Mouse (Mus musculus): ENCODE data around the gene Ggact. TPM values are rescaled to one million over a fixed set of nuclear protein-coding genes. Genes with fewer than 3 reads are reported as not detected.
A peak's percentile ranks its signal among the peaks of the same experiment; 100 is the strongest.

Ggact gene
- total and polyA plus RNA-seq, 2 experiments from 2014 or later = 24.0 to 24.2 TPM

- Histone ChIP-seq H3K27ac (ENCODE audit: low read depth, low read length) (no peak overlapping the region), H3K27me3 (ENCODE audit: insufficient read depth, low read length) (no peaks in the 10 kb centered on the region), H3K4me2 (ENCODE audit: low read depth, low read length, poor library complexity, severe bottlenecking) (no peak overlapping the region), H3K9me3 (ENCODE audit: low read length) (no peaks in the 10 kb centered on the region), H3K4me1 (ENCODE audit: insufficient read depth, low read length) (no peaks in the 10 kb centered on the region), H3K4me3 (ENCODE audit: low read depth, low read length) (no peak overlapping the region), H3K36me3 (ENCODE audit: insufficient read depth, low read length) (no peaks in the 10 kb centered on the region), H3K9ac (replicated peaks; ENCODE audit: low read length, poor library complexity, severe bottlenecking) (no peak overlapping the region)
- no peak for DNase-seq (ENCODE audit: low spot score)
- no peak for ATAC-seq (ENCODE audit: low FRiP score)
- TF ChIP-seq CTCF (IDR thresholded peaks at IDR 0.05) = no peak
- 90% methylated on average over 4 of the region's 4 CpGs for WGBS
Measured at GRCm38 (mm10) chr14:122793368-122793767, 120.2 kb downstream of the Ggact start.

- no peaks in the 10 kb centered on the region for H3K9me3 ChIP-seq (ENCODE audit: low read length)
- no peak overlapping the region for H3K9ac ChIP-seq (replicated peaks; ENCODE audit: low read length, poor library complexity, severe bottlenecking)
- no peaks in the 10 kb centered on the region for H3K4me1 ChIP-seq (ENCODE audit: insufficient read depth, low read length)
- no peak overlapping the region for H3K4me2 ChIP-seq (ENCODE audit: low read depth, low read length, poor library complexity, severe bottlenecking)
- no peak for TF ChIP-seq CTCF (IDR thresholded peaks at IDR 0.05)
- DNase-seq (ENCODE audit: low spot score) = peak; percentile 24
- no peak overlapping the region for H3K4me3 ChIP-seq (ENCODE audit: low read depth, low read length)
- H3K27me3 ChIP-seq (ENCODE audit: insufficient read depth, low read length) = no peaks in the 10 kb centered on the region
- no peak for ATAC-seq (ENCODE audit: low FRiP score)
- no peak overlapping the region for H3K27ac ChIP-seq (ENCODE audit: low read depth, low read length)
- WGBS = 82% methylated on average over 7 of the region's 7 CpGs
- H3K36me3 ChIP-seq (ENCODE audit: insufficient read depth, low read length) = no peaks in the 10 kb centered on the region
Measured at GRCm38 (mm10) chr14:122790111-122790510, 123.4 kb downstream of the Ggact start.

- 83% methylated on average over 2 of the region's 2 CpGs for WGBS
Measured at GRCm38 (mm10) chr14:122788199-122788598, 125.4 kb downstream of the Ggact start.

GRCm38 (mm10) chr14:122784701-122785100, 128.9 kb downstream of the Ggact start:
- Histone ChIP-seq H3K27me3 (ENCODE audit: insufficient read depth, low read length) (no peaks in the 10 kb centered on the region), H3K4me3 (ENCODE audit: low read depth, low read length) (no peak overlapping the region), H3K9me3 (ENCODE audit: low read length) (no peaks in the 10 kb centered on the region), H3K4me1 (ENCODE audit: insufficient read depth, low read length) (no peaks in the 10 kb centered on the region), H3K4me2 (ENCODE audit: low read depth, low read length, poor library complexity, severe bottlenecking) (no peak overlapping the region), H3K9ac (replicated peaks; ENCODE audit: low read length, poor library complexity, severe bottlenecking) (no peak overlapping the region), H3K27ac (ENCODE audit: low read depth, low read length) (no peak overlapping the region), H3K36me3 (ENCODE audit: insufficient read depth, low read length) (no peaks in the 10 kb centered on the region)
- DNase-seq (ENCODE audit: low spot score) = no peak
- 82% methylated on average over 4 of the region's 4 CpGs for WGBS
- ATAC-seq (ENCODE audit: low FRiP score) = no peak
- no peak for TF ChIP-seq CTCF (IDR thresholded peaks at IDR 0.05)

More at GRCm38 (mm10) chr14:122788199-122788598, 125.4 kb downstream of the Ggact start:
- ATAC-seq (ENCODE audit: low FRiP score) = no peak
- Histone ChIP-seq H3K4me1 (ENCODE audit: insufficient read depth, low read length) (no peaks in the 10 kb centered on the region), H3K4me3 (ENCODE audit: low read depth, low read length) (no peak overlapping the region), H3K27me3 (ENCODE audit: insufficient read depth, low read length) (no peaks in the 10 kb centered on the region), H3K36me3 (ENCODE audit: insufficient read depth, low read length) (no peaks in the 10 kb centered on the region), H3K9me3 (ENCODE audit: low read length) (no peaks in the 10 kb centered on the region), H3K9ac (replicated peaks; ENCODE audit: low read length, poor library complexity, severe bottlenecking) (no peak overlapping the region), H3K4me2 (ENCODE audit: low read depth, low read length, poor library complexity, severe bottlenecking) (no peak overlapping the region), H3K27ac (ENCODE audit: low read depth, low read length) (no peak overlapping the region)
- TF ChIP-seq CTCF (IDR thresholded peaks at IDR 0.05) = no peak
- no peak for DNase-seq (ENCODE audit: low spot score)

- WGBS = 97% methylated on average over 5 of the region's 5 CpGs
- no peak for TF ChIP-seq CTCF (IDR thresholded peaks at IDR 0.05)
- DNase-seq (ENCODE audit: low spot score) (no peak), ATAC-seq (ENCODE audit: low FRiP score) (no peak)
- Histone ChIP-seq H3K4me1 (ENCODE audit: insufficient read depth, low read length) (no peaks in the 10 kb centered on the region), H3K9me3 (ENCODE audit: low read length) (no peaks in the 10 kb centered on the region), H3K36me3 (ENCODE audit: insufficient read depth, low read length) (no peaks in the 10 kb centered on the region), H3K27me3 (ENCODE audit: insufficient read depth, low read length) (no peaks in the 10 kb centered on the region), H3K4me2 (ENCODE audit: low read depth, low read length, poor library complexity, severe bottlenecking) (no peak overlapping the region), H3K9ac (replicated peaks; ENCODE audit: low read length, poor library complexity, severe bottlenecking) (no peak overlapping the region), H3K27ac (ENCODE audit: low read depth, low read length) (no peak overlapping the region), H3K4me3 (ENCODE audit: low read depth, low read length) (no peak overlapping the region)
Measured at GRCm38 (mm10) chr14:122766448-122766847, 147.1 kb downstream of the Ggact start.

Other genes starting within 250 kb of the Ggact start
- gene Tmtc4, start 70.3 kb upstream of the Ggact start, total RNA-seq (2014; rRNA removed) = 62.1 and 79.5 TPM in 2 replicates
- gene Tmtc4, start 70.3 kb upstream of the Ggact start, polyA plus RNA-seq (2015; fragmentation: Nextera tagmentation; extraction: Ambion mirVana) = 32.2 and 32.9 TPM in 2 replicates

All from midbrain, postnatal 0 days (tissue).